Mouse (Mus musculus) left cerebral cortex, postnatal 36 days (tissue): ENCODE measurements around the gene Sf3a2. TPM values are rescaled to one million over a fixed set of nuclear protein-coding genes. Genes with fewer than 3 reads are reported as not detected.
A peak's percentile ranks its signal among the peaks of the same experiment; 100 is the strongest.

Experiments
- DNase-seq, 2 experiments: peaks; one replicate each; pipeline ENCODE4 v3.0.0; 2021 to 2022; ENCODE audit warnings: low spot score in 2 of 2, mixed read lengths in 1 of 2
- intact Hi-C: fragments of 180-260 bp; cut with DNase I; formaldehyde crosslinking; loops from one replicate; pipeline ENCODE4 v1.15.1; 2025
- total RNA-seq, 2 experiments: library from RNA; stranded (reverse); gene quantifications; 2 replicates each; pipeline ENCODE4 v1.2.3; 2021

Gene Sf3a2
- total RNA-seq: 10 to 100 TPM; 44.3 to 53.0 TPM

DNA sequence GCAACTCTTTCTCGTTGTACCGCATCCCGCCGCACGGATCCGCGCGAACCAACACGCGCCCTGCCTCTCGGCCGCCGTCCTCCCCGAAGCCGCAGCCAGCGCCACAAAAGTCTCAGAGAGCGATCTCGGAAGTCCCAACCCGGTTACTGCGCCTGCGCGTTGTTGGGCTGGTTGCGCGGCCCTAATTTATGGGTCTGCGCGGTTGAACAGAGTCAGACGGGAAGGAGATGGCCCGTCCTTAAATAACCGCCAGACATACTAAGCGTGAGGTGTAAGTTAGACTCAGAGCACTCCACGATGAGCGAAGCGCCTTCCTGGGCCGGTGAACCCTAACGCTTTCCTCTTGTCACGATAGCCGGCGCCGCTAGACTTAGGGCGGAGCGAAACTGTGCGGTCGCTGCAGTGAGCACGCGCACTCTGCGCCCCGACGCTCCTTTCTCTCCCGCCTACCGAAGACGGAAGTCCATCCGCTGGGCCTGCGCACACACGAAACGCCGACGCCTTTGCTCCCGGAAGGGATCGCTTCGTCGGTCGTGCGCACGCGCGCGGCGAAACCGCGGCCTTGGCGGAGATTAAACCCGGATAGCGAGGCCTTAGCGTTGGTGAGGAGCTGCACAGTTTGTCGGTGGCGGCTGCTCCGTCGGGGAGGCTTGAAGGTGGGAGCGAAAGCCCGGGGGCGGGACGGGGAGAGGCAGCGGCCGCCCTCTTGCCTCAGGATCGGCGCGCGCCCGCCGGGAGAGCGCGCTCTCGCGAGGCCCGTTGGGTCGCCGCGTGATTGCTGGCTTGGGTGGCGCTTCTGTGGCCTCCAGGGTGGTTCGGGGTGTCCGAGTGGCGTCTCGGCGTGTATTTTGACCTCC lies at the start of gene Sf3a2, which contains the start of gene Plekhj1:
TSS of gene Sf3a2 (plus strand) at position 49 of the 857 bp plus-strand sequence.
TSS of gene Plekhj1 (minus strand) at position 477 of the 857 bp plus-strand sequence.
- peak; percentile 98 for DNase-seq

DNA sequence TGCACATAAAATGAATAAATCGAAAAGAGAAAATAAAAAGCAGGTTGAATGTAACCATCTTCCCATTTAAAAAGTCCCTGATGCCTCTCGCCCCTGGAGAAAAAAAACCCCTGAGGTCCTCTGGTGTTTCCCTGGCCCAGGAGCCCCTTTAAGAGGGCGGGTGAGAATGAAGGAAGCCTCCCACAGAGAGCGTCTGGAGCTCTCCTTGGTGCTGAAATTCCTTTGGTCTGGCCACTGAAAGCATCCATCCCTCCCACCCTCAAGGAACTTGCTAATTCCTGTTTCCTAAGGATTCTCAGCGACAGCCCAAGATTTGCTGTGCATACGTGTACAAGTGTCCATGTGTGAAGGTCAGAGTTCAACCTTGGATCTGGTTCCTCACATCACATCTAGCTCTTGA lies 49.4 kb upstream of the Sf3a2 start:
- no peak for DNase-seq
- intact Hi-C loops: loop anchor here (5.0 kb wide), 1 partner anchor 34 kb away; no protein-coding TSS in a partner anchor

More for the DNA sequence above, at the start of gene Sf3a2, which contains the start of gene Plekhj1:
- intact Hi-C loops: no loop called here

DNA sequence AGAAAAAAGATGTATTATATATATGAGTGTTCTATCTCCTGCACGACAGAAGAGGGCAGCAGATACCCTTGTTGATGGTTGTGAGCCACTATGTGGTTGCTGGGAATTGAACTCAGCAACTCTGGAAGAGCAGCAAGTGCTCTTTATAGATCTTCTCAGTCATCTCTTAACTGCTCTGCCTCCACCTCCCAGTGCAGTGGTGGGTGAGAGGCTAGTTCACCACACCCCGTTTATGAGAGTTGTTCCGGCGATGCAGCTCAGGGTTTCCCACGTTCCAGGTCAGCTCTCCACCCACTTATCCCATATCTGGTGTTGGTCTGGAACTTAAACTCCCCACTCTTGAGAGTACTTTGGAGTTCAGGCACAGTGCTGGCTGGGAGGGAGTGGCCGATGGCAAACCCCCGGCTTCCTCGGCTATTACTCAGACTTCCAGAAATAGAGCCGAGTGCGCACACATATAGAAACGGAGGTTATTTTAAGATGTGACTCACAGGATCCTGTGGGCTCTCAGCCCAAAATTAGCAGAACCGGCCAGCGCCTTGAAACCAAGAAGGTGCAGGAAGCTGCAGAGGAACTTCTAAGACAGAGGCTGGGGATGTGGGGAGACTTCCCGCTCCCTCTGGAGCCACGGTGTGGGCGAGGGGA lies 46.7 kb upstream of the Sf3a2 start:
- peak; percentile 76 to 77 for DNase-seq
- intact Hi-C loops: loop anchor here (10.0 kb wide), 1 partner anchor 243 kb away; no protein-coding TSS in a partner anchor

DNA sequence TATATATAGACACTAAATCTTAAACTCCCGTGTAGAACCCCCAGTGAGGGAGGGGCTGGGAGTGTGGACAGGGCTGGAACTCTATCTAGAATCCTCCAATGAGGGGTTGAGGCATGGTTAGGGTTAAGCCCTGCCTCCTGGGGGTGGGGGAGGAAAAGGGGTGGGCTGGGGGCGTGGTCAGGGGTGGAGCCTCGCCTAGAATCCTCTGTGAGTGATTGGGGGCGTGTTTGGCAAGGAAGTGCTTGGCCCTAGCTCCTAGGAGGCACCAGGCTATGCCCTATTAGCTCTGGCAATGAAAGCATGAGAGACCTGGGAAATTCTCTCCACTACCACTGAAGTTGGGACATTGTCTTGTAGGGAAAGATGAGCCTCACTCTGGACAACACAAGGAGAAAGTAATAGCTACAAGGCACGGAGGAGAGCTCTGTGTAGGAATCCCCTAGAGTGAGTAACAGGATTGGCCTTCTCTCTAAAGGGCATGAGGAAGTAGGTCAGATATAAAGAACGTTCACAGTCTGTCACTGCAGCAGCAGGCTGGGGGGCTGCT lies 45.8 kb upstream of the Sf3a2 start:
- no peak for DNase-seq
- intact Hi-C loops: loop anchor here (10.0 kb wide), 1 partner anchor 243 kb away; no protein-coding TSS in a partner anchor

DNA sequence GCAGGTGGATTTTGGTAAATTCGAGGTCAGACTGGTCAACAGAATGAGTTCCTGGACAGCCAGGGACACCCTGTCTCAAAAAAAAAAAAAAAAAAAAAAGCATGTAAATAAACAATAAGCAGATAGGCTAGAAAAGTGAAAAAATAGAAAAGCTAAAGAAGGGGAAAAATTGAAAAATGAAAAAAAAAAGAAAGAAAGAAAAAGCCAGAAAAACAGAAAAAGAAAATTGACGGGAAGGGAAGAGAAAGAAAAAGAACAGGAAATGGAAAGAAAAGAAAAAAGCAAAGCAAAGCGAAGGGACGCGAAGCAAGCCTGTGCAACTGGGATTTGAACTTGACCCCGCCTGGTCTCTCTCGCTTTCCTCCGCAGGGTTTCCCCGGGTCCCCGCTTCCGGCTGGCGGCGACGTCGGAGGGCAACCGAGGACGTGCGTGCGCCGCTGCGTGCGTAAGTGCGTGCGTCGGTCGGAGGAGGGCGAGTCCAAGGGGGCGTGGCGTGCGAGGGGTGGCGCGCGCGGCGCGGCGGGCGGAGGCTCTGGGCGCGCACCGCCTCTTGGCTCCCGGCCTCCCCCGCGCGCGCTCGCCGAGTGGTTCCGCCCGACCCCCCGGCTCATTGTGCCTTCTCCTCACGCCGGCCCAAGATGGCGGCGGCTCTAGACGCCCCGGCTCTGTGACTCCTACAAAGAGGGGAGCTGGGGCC lies 43.3 kb upstream of the Sf3a2 start, which contains the start of gene Dot1l:
TSS of gene Dot1l (plus strand) at position 613 of the 697 bp plus-strand sequence.
- DNase-seq: peak; percentile 98 to 99
- intact Hi-C loops: loop anchor here (2.0 to 10.0 kb wide), 3 partner anchors 20 to 240 kb away; partner anchors contain the start of gene Amh

DNA sequence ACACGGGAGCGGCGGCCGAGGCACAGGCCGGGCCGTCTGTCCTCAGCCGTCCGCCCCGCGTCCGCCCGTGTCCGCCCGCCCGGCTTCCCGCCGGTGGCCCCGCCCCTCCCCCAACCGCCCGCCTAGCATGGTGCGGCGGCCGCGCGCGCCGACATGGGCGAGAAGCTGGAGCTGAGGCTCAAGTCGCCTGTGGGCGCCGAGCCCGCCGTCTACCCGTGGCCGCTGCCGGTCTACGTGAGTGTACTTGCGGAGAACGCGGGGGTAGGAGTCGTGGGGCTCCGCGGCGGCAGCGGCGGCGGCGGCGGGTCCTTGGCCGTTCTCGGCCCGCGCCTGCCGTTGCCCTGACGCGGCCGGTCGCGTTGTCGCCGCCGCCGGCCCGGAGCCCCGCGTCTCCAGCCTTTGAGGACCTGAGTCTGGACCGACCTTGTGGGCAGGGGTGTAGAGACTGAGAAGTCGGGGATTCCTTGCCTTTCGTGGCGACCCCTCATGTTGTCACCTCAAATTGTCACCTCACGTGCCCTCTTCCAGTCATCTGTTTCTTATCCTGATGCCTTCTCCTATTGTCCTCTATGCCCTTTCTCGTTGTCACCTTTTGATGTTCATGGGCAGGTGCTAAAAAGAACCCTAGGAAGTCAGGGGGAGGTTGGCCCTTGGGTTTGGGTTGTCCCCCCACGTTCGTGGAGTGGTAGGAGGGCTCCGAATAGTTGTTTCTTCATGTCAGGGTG lies 42.5 kb upstream of the Sf3a2 start:
- intact Hi-C loops: loop anchor here (2.0 to 10.0 kb wide), 3 partner anchors 19 to 239 kb away; partner anchors contain the start of gene Amh
- DNase-seq: no peak

DNA sequence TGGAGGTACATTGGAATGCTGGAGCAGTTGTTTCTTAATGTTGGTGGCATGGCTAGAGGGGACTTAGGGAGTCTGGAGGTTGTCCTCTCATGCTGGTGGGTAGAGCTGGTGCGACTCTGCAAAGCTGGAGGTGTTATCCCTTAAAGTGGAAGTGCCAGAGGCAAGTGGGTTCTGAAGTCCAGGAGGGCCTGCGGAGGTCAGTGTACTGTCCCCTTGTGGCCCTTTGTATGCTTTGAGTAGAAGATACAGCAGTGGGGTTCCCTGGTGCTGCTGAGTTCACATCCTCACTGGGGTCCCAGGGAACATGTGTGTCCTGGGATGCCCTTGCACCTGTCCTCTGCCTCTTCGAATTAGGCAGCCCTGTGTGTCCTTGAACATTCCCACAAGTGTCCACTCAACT lies 41.9 kb upstream of the Sf3a2 start:
- no peak for DNase-seq
- intact Hi-C loops: loop anchor here (5.0 to 10.0 kb wide), 2 partner anchors 51 to 239 kb away; partner anchors contain the start of gene Amh

DNA sequence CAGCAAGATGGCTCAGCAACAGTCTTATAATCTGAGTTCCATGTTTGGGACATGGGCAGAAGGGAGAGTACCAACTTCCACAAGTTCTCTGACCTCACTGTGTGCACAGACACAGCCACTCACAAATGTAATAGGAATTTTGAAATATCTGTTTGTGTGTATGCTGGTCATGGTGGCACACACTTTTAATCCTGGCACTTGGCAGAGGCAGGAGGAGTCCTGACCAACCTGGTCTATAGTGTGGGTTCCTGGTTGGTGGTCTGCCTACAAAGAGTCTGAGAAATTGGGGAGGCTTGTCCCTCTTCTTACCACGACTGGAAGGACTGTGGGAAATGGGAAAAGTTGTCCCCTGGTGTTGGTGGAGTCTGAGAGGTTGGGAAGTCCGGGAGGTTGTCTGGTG lies 41.5 kb upstream of the Sf3a2 start:
- DNase-seq: no peak
- intact Hi-C loops: loop anchor here (5.0 to 10.0 kb wide), 2 partner anchors 51 to 238 kb away; partner anchors contain the start of gene Amh

DNA sequence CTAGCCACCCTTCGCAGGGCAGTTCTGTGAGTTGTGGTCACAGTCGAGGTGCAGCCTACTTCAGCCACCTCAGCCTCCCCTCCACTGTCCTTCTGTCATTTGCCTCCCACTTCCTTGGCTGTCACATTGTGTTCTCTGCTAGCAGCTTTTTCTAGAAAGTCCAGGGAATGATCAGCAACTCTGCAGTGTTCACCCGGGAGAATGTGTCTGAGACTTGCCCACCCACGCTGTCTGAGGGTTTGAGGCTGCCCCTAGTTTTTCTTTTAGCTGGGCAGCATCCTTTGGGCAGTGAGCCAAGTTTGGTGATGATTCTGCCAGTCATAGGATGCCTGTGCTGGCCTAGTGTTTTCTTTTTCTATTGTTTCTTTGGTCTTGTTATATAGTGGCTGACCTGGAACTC lies 41.0 kb upstream of the Sf3a2 start:
- intact Hi-C loops: loop anchor here (5.0 to 10.0 kb wide), 2 partner anchors 50 to 238 kb away; partner anchors contain the start of gene Amh
- DNase-seq: peak; percentile 54 to 59

DNA sequence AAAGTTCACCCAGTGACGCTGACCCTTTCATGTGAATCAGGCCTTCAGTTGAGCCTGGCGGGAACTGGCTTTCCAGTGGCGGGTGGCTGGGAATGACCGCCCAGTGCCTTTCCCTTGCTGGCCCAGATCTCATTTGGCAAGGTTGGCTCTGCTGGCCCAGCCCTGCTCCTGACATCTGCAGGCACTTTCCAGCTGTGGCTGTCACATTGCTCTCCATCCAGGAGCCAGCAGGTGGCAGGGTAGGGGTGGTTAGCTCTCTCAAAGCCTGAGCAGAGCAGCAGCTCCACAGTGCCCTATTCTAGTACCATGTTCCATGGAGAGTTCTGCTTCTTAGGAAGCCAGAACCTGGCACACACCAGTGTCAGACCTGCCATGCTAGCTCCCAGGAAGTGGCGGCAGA lies 40.3 kb upstream of the Sf3a2 start:
- intact Hi-C loops: loop anchor here (5.0 to 10.0 kb wide), 2 partner anchors 50 to 237 kb away; partner anchors contain the start of gene Amh
- peak; percentile 55 to 56 for DNase-seq

DNA sequence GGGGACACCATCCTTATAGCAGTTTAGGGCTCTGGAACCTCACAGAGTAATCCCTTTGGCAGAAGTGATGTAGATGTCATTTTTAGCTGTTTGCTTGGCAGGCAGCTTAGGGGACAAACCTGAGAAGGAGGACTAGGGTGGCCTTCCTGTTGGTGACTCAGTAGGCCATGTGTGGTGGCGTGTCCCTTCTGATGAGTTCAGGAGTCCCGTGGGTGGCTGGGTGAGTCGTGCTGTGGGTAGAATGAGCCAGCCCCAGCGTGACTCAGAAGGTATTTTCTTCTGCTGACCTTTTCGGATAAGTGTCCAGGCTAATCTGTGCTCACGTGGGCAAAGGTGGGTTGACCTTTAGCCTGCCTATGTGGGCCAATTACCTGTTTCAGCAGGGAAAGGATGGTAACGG lies 39.3 kb upstream of the Sf3a2 start:
- intact Hi-C loops: loop anchor here (5.0 to 10.0 kb wide), 2 partner anchors 49 to 236 kb away; partner anchors contain the start of gene Amh
- DNase-seq: peak in 1 of 2 experiments; percentile 15

DNA sequence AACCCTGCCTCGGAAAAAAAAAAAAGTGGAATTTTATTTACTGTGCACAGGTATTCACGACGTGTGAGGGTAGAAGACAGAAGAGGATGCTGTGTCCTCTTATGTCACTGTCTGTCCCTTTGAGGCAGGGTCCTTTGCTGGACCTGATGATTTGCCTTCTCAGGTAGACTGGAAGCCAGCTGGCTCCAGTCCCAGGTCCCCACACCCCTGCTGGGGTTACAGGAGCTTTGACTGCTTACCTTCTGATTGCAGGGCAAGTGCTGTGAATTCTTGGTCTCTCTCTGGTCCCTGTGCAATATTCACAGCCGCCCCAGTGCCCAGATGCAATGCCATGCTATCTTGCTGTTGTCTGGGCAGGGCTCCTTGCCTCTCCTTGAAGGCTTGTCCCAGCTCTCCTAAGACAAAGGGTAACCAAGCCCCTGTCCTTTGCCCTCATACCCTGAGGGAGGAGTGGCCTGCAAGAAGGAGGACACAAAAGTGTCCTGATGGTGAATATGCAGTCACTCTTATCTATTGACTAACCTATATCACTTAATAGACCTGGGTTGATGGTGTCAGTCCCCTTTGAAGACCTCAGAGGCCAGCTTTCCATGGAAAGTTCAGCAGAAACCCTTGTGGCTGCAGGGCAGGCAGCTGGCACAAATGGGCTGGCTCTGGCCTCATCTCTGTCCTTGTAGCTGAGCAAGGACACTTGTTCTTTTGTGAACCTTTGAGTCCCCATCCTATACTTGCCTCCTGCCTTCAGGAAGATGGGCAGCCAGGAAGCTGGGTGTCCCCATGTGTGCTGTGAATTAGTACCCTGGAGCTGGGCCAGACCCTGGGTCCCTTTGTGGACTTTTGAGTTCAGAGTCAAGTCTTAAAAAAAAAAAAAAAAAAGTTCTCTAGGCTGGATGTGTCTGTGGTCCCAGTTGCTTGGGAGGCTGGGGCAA lies 37.1 kb upstream of the Sf3a2 start:
- intact Hi-C loops: no loop called here
- no peak for DNase-seq

DNA sequence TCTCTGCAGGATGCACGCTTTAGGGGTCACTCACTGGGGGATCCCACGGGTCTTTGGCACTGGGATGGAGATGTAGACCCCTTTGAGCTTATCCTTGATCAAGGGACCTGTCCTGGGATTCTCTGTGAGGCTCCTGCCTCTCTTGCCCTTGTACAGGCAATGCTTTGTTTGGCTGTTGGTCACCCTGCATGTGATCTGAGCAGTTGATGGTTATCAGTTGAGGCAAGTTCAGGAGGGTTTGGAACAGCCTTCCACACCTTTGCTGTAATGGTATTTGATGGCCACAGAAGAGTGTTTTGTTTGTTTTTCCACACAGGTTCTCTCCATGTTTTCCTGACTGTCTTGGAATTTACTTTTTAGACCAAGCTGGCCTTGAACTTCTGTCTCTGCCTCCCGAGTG lies 36.2 kb upstream of the Sf3a2 start:
- intact Hi-C loops: no loop called here
- DNase-seq: no peak

DNA sequence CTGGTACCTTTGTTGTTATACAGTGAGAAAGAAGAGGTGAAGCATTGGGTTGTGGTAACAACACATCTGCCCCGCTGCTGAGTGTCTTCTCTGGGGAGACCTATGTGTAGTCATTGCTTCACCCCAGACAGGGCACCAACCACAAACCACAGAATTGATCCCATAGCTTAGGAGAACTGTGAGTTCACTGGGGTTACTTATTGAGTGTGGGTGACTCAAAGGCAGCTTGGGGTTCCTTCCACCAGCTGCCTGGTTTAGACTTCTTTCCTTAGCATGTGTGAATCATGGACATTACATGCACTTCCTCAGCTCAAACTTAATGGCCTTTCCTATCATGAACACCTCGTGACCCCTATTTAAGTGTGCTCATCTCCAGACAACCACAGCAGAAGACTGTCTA lies 34.5 kb upstream of the Sf3a2 start:
- intact Hi-C loops: no loop called here

DNA sequence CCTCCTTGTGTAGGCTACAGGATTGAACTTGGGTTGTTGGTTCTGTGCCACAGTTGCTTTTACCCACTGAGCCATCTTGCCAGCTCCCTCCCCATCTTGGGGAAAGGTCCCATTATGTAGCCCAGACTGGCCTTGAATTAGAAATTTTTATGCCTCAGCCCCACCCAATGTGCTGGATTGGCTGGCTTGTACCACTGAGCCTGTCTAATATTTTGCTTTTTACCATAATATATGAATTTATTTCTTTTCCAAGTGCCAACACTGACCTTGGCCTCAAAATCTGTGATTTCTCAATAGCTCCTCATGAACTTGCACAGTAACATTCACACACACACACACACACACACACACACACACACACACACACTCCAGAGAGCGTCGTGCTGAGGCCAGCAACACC lies 32.3 kb upstream of the Sf3a2 start:
- intact Hi-C loops: no loop called here

More for the DNA sequence above, 34.5 kb upstream of the Sf3a2 start:
- DNase-seq: no peak

DNA sequence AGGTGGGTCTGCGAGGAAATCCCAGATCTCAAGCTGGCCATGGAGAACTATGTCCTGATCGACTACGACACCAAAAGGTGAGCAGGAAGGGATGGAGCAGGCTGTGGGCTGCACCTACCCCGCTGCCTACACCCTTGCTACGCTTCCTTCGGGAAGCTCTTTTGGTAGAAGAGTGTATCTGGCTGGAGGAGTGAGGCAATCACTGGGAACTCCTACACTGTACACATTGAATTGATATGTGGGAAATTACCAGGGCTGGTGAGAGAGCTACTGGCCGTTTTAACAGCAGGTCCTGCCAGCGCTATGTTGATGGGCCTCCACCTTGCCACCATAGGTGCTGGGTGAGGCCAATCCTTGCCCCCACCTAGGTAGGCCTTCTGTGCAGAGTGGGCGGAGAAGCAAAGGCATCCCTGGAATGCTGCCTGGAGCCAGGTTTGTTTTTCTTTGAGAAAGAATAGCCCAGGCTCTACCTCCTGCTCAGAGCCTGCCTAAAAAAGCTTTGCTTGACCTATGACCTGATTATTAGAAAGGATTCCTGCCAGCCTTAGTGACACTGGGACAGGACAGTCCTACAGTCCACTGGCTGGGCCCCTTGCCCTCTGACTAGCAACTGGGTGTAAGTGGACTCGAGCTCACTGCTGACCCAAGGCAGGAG lies 31.7 kb upstream of the Sf3a2 start:
- intact Hi-C loops: no loop called here
- no peak for DNase-seq

More for the DNA sequence above, 32.3 kb upstream of the Sf3a2 start:
- no peak for DNase-seq

DNA sequence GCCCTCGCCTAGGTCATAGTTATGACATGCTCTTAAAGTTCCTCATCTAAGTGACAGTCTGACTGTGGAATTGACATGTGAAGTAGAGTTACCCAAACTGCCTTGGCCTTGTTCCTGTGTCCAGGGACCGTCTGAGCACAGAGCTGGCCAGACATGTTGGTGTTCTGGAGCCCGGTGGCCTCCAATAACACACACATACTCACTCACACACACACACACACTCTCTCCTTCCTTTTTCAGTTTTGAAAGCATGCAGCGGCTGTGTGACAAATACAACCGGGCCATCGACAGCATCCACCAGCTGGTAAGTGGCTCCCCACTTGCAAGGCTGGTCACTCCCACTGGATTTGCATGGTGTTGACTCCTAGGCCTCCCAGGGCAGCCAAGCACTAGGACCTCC lies 29.6 kb upstream of the Sf3a2 start:
- no peak for DNase-seq
- intact Hi-C loops: no loop called here
